Mouse (Mus musculus) neural tube, embryonic 14.5 days (tissue): ENCODE measurements at regions not wholly inside any gene's neighbourhood (a gene's known extent, or its start where the extent isn't known, plus 50 kb on each side); places are given as distances from the start of the nearest gene placed in this dataset.

ENCODE experiments used
- ATAC-seq: fragments of 200-750 bp; cut with Nextera tagmentation; 2 replicates; pipeline ENCODE4 v1.8.0; 2017; ENCODE audit warnings: low read depth, mild to moderate bottlenecking, moderate TSS enrichment, moderate library complexity
- H3K27ac ChIP-seq: fragments of 300-500 bp; sonication (generic); 2 replicates; pipeline ENCODE4 v1.5.1; 2014; ENCODE audit warnings: low read depth, mild to moderate bottlenecking, control low read depth, low read length, moderate library complexity, mixed read lengths
- H3K27me3 ChIP-seq: fragments of 300-500 bp; sonication (generic); 2 replicates; pipeline ENCODE4 v1.6.1; 2014; ENCODE audit warnings: low read length; ENCODE audit not compliant: control insufficient read depth, insufficient read depth
- H3K36me3 ChIP-seq: fragments of 300-500 bp; sonication (generic); 2 replicates; pipeline ENCODE4 v1.6.1; 2014; ENCODE audit warnings: low read length, mixed read lengths; ENCODE audit not compliant: control insufficient read depth, insufficient read depth
- H3K4me1 ChIP-seq: fragments of 300-500 bp; sonication (generic); 2 replicates; pipeline ENCODE4 v1.6.1; 2014; ENCODE audit warnings: low read length; ENCODE audit not compliant: control insufficient read depth, insufficient read depth
- H3K4me2 ChIP-seq: fragments of 300-500 bp; sonication (generic); 2 replicates; pipeline ENCODE4 v1.6.1; 2014; ENCODE audit warnings: mild to moderate bottlenecking, low read depth, low read length, control low read depth
- H3K4me3 ChIP-seq: fragments of 300-500 bp; sonication (generic); 2 replicates; pipeline ENCODE4 v1.5.1; 2014; ENCODE audit warnings: low read depth, low read length, control low read depth, mixed read lengths
- H3K9ac ChIP-seq: fragments of 300-500 bp; sonication (generic); replicated peaks from 2 replicates; pipeline ENCODE4 v1.6.1; 2014; ENCODE audit warnings: low read depth, mild to moderate bottlenecking, control low read depth, low read length, mixed read lengths
- H3K9me3 ChIP-seq: fragments of 300-500 bp; sonication (generic); 2 replicates; pipeline ENCODE4 v1.6.1; 2016; ENCODE audit warnings: low read length; ENCODE audit not compliant: control insufficient read depth
- WGBS: fragments of 180-500 bp; shearing (Covaris S2); extraction: QIAGEN DNeasy Blood & Tissue Kit; methylation state at CpG from one replicate; pipeline ENCODE4 v1.1.7; 2014; 5-methylcytosine and 5-hydroxymethylcytosine counted together

- no peak overlapping the region for H3K27ac ChIP-seq
- no peak overlapping the region for H3K4me2 ChIP-seq
- no peak overlapping the region for H3K9ac ChIP-seq
- 72% methylated on average over 6 of the region's 6 CpGs for WGBS
- no peaks in the 10 kb centered on the region for H3K36me3 ChIP-seq
- no peaks in the 10 kb centered on the region for H3K9me3 ChIP-seq
- H3K4me1 ChIP-seq: no peaks in the 10 kb centered on the region
- no peak for ATAC-seq
- H3K4me3 ChIP-seq: no peak overlapping the region
- H3K27me3 ChIP-seq: no peaks in the 10 kb centered on the region
Measured at GRCm38 (mm10) chr8:92104561-92104960, 252.9 kb upstream of the Irx5 start.

- Histone ChIP-seq H3K36me3 (no peaks in the 10 kb centered on the region), H3K9ac (no peak overlapping the region), H3K4me1 (no peaks in the 10 kb centered on the region), H3K4me2 (no peak overlapping the region), H3K27me3 (no peaks in the 10 kb centered on the region), H3K4me3 (no peak overlapping the region), H3K9me3 (no peaks in the 10 kb centered on the region), H3K27ac (no peak overlapping the region)
- no peak for ATAC-seq
- WGBS: 79% methylated on average over 4 of the region's 4 CpGs
Measured at GRCm38 (mm10) chr8:92102521-92102920, 254.9 kb upstream of the Irx5 start.

GRCm38 (mm10) chr8:92095276-92095675, 262.1 kb upstream of the Irx5 start:
- H3K9me3 ChIP-seq: no peaks in the 10 kb centered on the region
- WGBS: 34% methylated on average over 12 of the region's 12 CpGs
- H3K36me3 ChIP-seq: no peaks in the 10 kb centered on the region
- no peak overlapping the region for H3K9ac ChIP-seq
- no peak overlapping the region for H3K27ac ChIP-seq
- H3K4me3 ChIP-seq: no peak overlapping the region
- no peaks in the 10 kb centered on the region for H3K4me1 ChIP-seq
- no peak for ATAC-seq
- H3K4me2 ChIP-seq: no peak overlapping the region; the same call in 1 of the 2 replicates
- H3K27me3 ChIP-seq: no peaks in the 10 kb centered on the region

GRCm38 (mm10) chr8:92084124-92084523, 273.3 kb upstream of the Irx5 start:
- Histone ChIP-seq H3K4me3 (no peak overlapping the region), H3K4me1 (no peaks in the 10 kb centered on the region), H3K9ac (no peak overlapping the region), H3K36me3 (no peaks in the 10 kb centered on the region), H3K9me3 (no peaks in the 10 kb centered on the region), H3K27me3 (no peaks in the 10 kb centered on the region), H3K4me2 (no peak overlapping the region), H3K27ac (no peak overlapping the region)
- ATAC-seq: no peak
- 48% methylated on average over 2 of the region's 2 CpGs for WGBS

- no peak overlapping the region for H3K4me2 ChIP-seq
- WGBS: 90% methylated on average over 6 of the region's 6 CpGs
- H3K36me3 ChIP-seq: no peaks in the 10 kb centered on the region
- H3K27me3 ChIP-seq: no peaks in the 10 kb centered on the region
- no peaks in the 10 kb centered on the region for H3K9me3 ChIP-seq
- no peak overlapping the region for H3K27ac ChIP-seq
- no peak overlapping the region for H3K9ac ChIP-seq
- H3K4me1 ChIP-seq: no peaks in the 10 kb centered on the region
- H3K4me3 ChIP-seq: no peak overlapping the region
- ATAC-seq: no peak
Measured at GRCm38 (mm10) chr8:92081900-92082299, 275.5 kb upstream of the Irx5 start.

- Histone ChIP-seq H3K36me3 (no peaks in the 10 kb centered on the region), H3K4me2 (no peak overlapping the region), H3K4me3 (no peak overlapping the region), H3K4me1 (no peaks in the 10 kb centered on the region), H3K9me3 (no peaks in the 10 kb centered on the region), H3K9ac (no peak overlapping the region), H3K27me3 (no peaks in the 10 kb centered on the region), H3K27ac (no peak overlapping the region; the same call in 1 of the 2 replicates)
- ATAC-seq: peak; percentile 11; the same call in 1 of the 2 replicates
- 57% methylated on average over 8 of the region's 8 CpGs for WGBS
Measured at GRCm38 (mm10) chr8:92080852-92081251, 276.6 kb upstream of the Irx5 start.

- Histone ChIP-seq H3K9ac (no peak overlapping the region), H3K4me1 (no peaks in the 10 kb centered on the region), H3K27me3 (0 out of 2 replicates have a peak, but pooled peaks cover 3% of the 10 kb centered on the region), H3K27ac (no peak overlapping the region), H3K36me3 (no peaks in the 10 kb centered on the region), H3K9me3 (no peaks in the 10 kb centered on the region), H3K4me3 (no peak overlapping the region), H3K4me2 (no peak overlapping the region)
- ATAC-seq: no peak
- 15% methylated on average over 7 of the region's 7 CpGs for WGBS
Measured at GRCm38 (mm10) chr8:92077611-92078010, 275.7 kb upstream of the Irx3 start.

GRCm38 (mm10) chr8:92072254-92072615, 270.4 kb upstream of the Irx3 start:
- 14% methylated on average over 6 of the region's 6 CpGs for WGBS
- Histone ChIP-seq H3K27ac (no peak overlapping the region), H3K9me3 (no peaks in the 10 kb centered on the region), H3K4me3 (no peak overlapping the region), H3K4me1 (no peaks in the 10 kb centered on the region), H3K27me3 (0 out of 2 replicates have a peak, but pooled peaks cover 3% of the 10 kb centered on the region), H3K36me3 (no peaks in the 10 kb centered on the region), H3K4me2 (no peak overlapping the region), H3K9ac (no peak overlapping the region)
- no peak for ATAC-seq

GRCm38 (mm10) chr8:92071305-92072253, 269.7 kb upstream of the Irx3 start:
- no peak overlapping the region for H3K27ac ChIP-seq
- 0 out of 2 replicates have a peak, but pooled peaks cover 3% of the 10 kb centered on the region for H3K27me3 ChIP-seq
- 0 out of 2 replicates have a peak, but pooled peaks have one; percentile 54 for ATAC-seq
- H3K9me3 ChIP-seq: no peaks in the 10 kb centered on the region
- no peaks in the 10 kb centered on the region for H3K36me3 ChIP-seq
- no peaks in the 10 kb centered on the region for H3K4me1 ChIP-seq
- H3K4me3 ChIP-seq: no peak overlapping the region
- H3K4me2 ChIP-seq: no peak overlapping the region
- H3K9ac ChIP-seq: no peak overlapping the region
- WGBS: 30% methylated on average over 21 of the region's 21 CpGs
